Mouse (Mus musculus) liver, embryonic 11.5 days (tissue): ENCODE measurements at regions not wholly inside any gene's neighbourhood (a gene's known extent, or its start where the extent isn't known, plus 50 kb on each side); places are given as distances from the start of the nearest gene placed in this dataset.

ENCODE experiments used
- ATAC-seq: fragments of 200-750 bp; cut with Nextera tagmentation; replicated peaks from 2 replicates; pipeline ENCODE4 v1.8.0; 2017; ENCODE audit warnings: moderate number of reproducible peaks, mild to moderate bottlenecking, moderate TSS enrichment, moderate library complexity; ENCODE audit not compliant: low FRiP score
- DNase-seq: peaks from one replicate; pipeline ENCODE4 v3.0.0-alpha.2; 2017; ENCODE audit warnings: low spot score
- H3K27ac ChIP-seq: fragments of 300-500 bp; sonication (generic); 2 replicates; pipeline ENCODE4 v1.5.1; 2014; ENCODE audit warnings: mild to moderate bottlenecking, low read depth, low read length, control low read depth
- H3K27me3 ChIP-seq: fragments of 300-500 bp; sonication (generic); replicated peaks from 2 replicates; pipeline ENCODE4 v1.6.1; 2014; ENCODE audit warnings: low read length, mixed read lengths; ENCODE audit not compliant: control insufficient read depth, insufficient read depth
- H3K36me3 ChIP-seq: fragments of 300-500 bp; sonication (generic); 2 replicates; pipeline ENCODE4 v1.6.1; 2014; ENCODE audit warnings: mild to moderate bottlenecking, low read length, moderate library complexity, mixed read lengths; ENCODE audit not compliant: control insufficient read depth, insufficient read depth
- H3K4me1 ChIP-seq: fragments of 300-500 bp; sonication (generic); replicated peaks from 2 replicates; pipeline ENCODE4 v1.6.1; 2014; ENCODE audit warnings: low read length, mixed read lengths; ENCODE audit not compliant: control insufficient read depth, insufficient read depth
- H3K4me2 ChIP-seq: fragments of 300-500 bp; sonication (generic); 2 replicates; pipeline ENCODE4 v1.6.1; 2014; ENCODE audit warnings: mild to moderate bottlenecking, control low read depth, moderate library complexity
- H3K4me3 ChIP-seq: fragments of 300-500 bp; sonication (generic); 2 replicates; pipeline ENCODE4 v1.5.1; 2014; ENCODE audit warnings: low read depth, low read length, control low read depth
- H3K9ac ChIP-seq: fragments of 300-500 bp; sonication (generic); 2 replicates; pipeline ENCODE4 v1.6.1; 2014; ENCODE audit warnings: low read depth, low read length, control low read depth
- H3K9me3 ChIP-seq: fragments of 300-500 bp; sonication (generic); 2 replicates; pipeline ENCODE4 v1.6.1; 2016; ENCODE audit warnings: low read length, inconsistent platforms, mixed read lengths; ENCODE audit not compliant: control insufficient read depth
- WGBS: fragments of 180-500 bp; shearing (Covaris S2); extraction: QIAGEN DNeasy Blood & Tissue Kit; methylation state at CpG from one replicate; pipeline ENCODE4 v1.1.7; 2014; 5-methylcytosine and 5-hydroxymethylcytosine counted together

- Histone ChIP-seq H3K9me3 (no peaks in the 10 kb centered on the region), H3K4me1 (no peaks in the 10 kb centered on the region), H3K4me3 (no peak overlapping the region), H3K4me2 (no peak overlapping the region), H3K36me3 (no peaks in the 10 kb centered on the region), H3K27me3 (no peaks in the 10 kb centered on the region; the same call in 1 of the 2 replicates), H3K9ac (no peak overlapping the region), H3K27ac (no peak overlapping the region)
- ATAC-seq, result no peak
- WGBS, result 79% methylated on average over 4 of the region's 4 CpGs
- no peak for DNase-seq
These were observed 165.5 kb downstream of the Emp1 start for GRCm38 (mm10) chr6:135527879-135528278.

GRCm38 (mm10) chr6:135539791-135540646 lies 177.7 kb downstream of the Emp1 start:
- H3K4me2 ChIP-seq, result no peak overlapping the region
- H3K9ac ChIP-seq, result no peak overlapping the region
- no peaks in the 10 kb centered on the region for H3K27me3 ChIP-seq
- H3K27ac ChIP-seq, result no peak overlapping the region
- H3K4me1 ChIP-seq, result no peaks in the 10 kb centered on the region
- ATAC-seq (no peak), DNase-seq (no peak)
- H3K4me3 ChIP-seq, result no peak overlapping the region
- H3K36me3 ChIP-seq, result no peaks in the 10 kb centered on the region
- no peaks in the 10 kb centered on the region for H3K9me3 ChIP-seq
- WGBS, result 43% methylated on average over 9 of the region's 9 CpGs

GRCm38 (mm10) chr6:135541566-135541965 lies 179.2 kb downstream of the Emp1 start:
- Histone ChIP-seq H3K36me3 (no peaks in the 10 kb centered on the region), H3K4me2 (no peak overlapping the region), H3K4me1 (no peaks in the 10 kb centered on the region), H3K27ac (no peak overlapping the region), H3K4me3 (no peak overlapping the region), H3K9ac (no peak overlapping the region), H3K27me3 (no peaks in the 10 kb centered on the region), H3K9me3 (no peaks in the 10 kb centered on the region)
- no peak for ATAC-seq
- 70% methylated on average over 5 of the region's 5 CpGs for WGBS
- no peak for DNase-seq

- H3K27ac ChIP-seq, result no peak overlapping the region
- no peak overlapping the region for H3K9ac ChIP-seq
- H3K4me2 ChIP-seq, result no peak overlapping the region
- no peaks in the 10 kb centered on the region for H3K36me3 ChIP-seq
- H3K9me3 ChIP-seq, result no peaks in the 10 kb centered on the region
- H3K27me3 ChIP-seq, result no peaks in the 10 kb centered on the region
- no peaks in the 10 kb centered on the region for H3K4me1 ChIP-seq
- no peak for DNase-seq
- H3K4me3 ChIP-seq, result no peak overlapping the region
- no peak for ATAC-seq
- 49% methylated on average over 5 of the region's 5 CpGs for WGBS
These were observed 180.0 kb downstream of the Emp1 start for GRCm38 (mm10) chr6:135542356-135542755.

GRCm38 (mm10) chr6:135543390-135543789 lies 181.0 kb downstream of the Emp1 start:
- ATAC-seq (no peak), DNase-seq (no peak)
- H3K4me3 ChIP-seq, result no peak overlapping the region
- no peaks in the 10 kb centered on the region for H3K4me1 ChIP-seq
- no peak overlapping the region for H3K27ac ChIP-seq
- no peak overlapping the region for H3K4me2 ChIP-seq
- no peaks in the 10 kb centered on the region for H3K9me3 ChIP-seq
- WGBS, result 78% methylated on average over 3 of the region's 3 CpGs
- H3K36me3 ChIP-seq, result no peaks in the 10 kb centered on the region
- no peaks in the 10 kb centered on the region for H3K27me3 ChIP-seq
- H3K9ac ChIP-seq, result no peak overlapping the region

- Histone ChIP-seq H3K4me1 (no peaks in the 10 kb centered on the region), H3K9me3 (no peaks in the 10 kb centered on the region), H3K36me3 (no peaks in the 10 kb centered on the region), H3K9ac (no peak overlapping the region), H3K27ac (no peak overlapping the region), H3K4me2 (no peak overlapping the region), H3K4me3 (no peak overlapping the region), H3K27me3 (no peaks in the 10 kb centered on the region)
- ATAC-seq (no peak), DNase-seq (no peak)
- WGBS, result 68% methylated on average over 3 of the region's 3 CpGs
These were observed 181.5 kb downstream of the Emp1 start for GRCm38 (mm10) chr6:135543863-135544262.

GRCm38 (mm10) chr6:135550368-135550950 lies 188.1 kb downstream of the Emp1 start:
- Histone ChIP-seq H3K4me1 (no peaks in the 10 kb centered on the region), H3K9me3 (no peaks in the 10 kb centered on the region), H3K27me3 (no peaks in the 10 kb centered on the region), H3K36me3 (no peaks in the 10 kb centered on the region), H3K9ac (no peak overlapping the region), H3K27ac (no peak overlapping the region), H3K4me3 (no peak overlapping the region), H3K4me2 (no peak overlapping the region)
- no peak for ATAC-seq
- 40% methylated on average over 3 of the region's 3 CpGs for WGBS
- DNase-seq, result no peak

GRCm38 (mm10) chr6:135552396-135552795 lies 190.1 kb downstream of the Emp1 start:
- WGBS, result 78% methylated on average over 3 of the region's 3 CpGs

GRCm38 (mm10) chr6:135559501-135559907 lies 197.2 kb downstream of the Emp1 start:
- ATAC-seq (no peak), DNase-seq (no peak)
- Histone ChIP-seq H3K36me3 (no peaks in the 10 kb centered on the region), H3K4me1 (no peaks in the 10 kb centered on the region), H3K27me3 (no peaks in the 10 kb centered on the region), H3K9me3 (no peaks in the 10 kb centered on the region), H3K27ac (no peak overlapping the region), H3K9ac (no peak overlapping the region), H3K4me3 (no peak overlapping the region), H3K4me2 (no peak overlapping the region)
- 82% methylated on average over 5 of the region's 5 CpGs for WGBS

More at GRCm38 (mm10) chr6:135552396-135552795, 190.1 kb downstream of the Emp1 start:
- H3K9me3 ChIP-seq, result no peaks in the 10 kb centered on the region
- H3K4me3 ChIP-seq, result no peak overlapping the region
- no peaks in the 10 kb centered on the region for H3K4me1 ChIP-seq
- H3K4me2 ChIP-seq, result no peak overlapping the region
- no peak for ATAC-seq
- H3K27ac ChIP-seq, result no peak overlapping the region
- no peaks in the 10 kb centered on the region for H3K27me3 ChIP-seq
- H3K9ac ChIP-seq, result no peak overlapping the region
- no peak for DNase-seq
- H3K36me3 ChIP-seq, result no peaks in the 10 kb centered on the region
